In the genomic region with DNA sequence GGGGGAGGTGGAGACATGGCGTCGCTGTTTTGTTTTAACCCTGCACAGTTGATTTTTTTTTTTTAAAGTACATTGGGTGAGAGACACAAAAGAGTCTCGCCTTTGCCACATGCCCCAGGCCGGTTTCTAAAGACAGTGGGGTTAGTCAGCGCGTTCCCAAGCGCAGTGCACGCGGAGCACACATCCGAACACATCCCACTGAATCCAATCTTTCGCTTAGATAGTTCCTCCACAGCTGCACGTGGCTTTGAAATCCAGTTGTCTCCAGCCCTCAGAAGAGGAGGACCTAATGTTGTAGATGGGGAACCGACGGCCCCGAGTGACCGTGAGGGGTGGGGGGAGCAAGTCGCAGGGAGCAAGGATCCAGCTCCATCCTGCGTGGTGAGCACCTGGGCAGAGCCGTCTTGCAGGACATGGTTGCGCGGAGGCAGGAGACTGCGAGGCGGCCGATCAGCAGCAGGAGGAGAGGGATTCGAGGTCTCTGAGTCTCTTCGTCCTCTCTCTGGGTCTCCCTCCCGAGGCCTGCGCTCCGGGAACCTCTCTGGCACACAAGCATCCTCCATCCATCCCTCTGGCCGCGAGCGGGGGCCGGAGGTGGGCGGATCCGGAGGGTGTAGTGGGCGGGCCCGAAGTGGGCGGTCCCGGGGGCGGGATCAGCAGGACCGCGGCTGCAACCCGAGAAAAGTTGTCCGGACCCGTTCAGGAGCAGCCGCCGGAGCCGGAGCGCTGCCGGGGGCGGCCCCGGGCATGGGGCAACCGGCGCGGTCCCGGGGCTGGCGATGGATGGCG, we compare ENCODE assay signal across 8 mouse cellular contexts. TPM values are rescaled to one million over a fixed set of nuclear protein-coding genes. Genes with fewer than 3 reads are reported as not detected.
DNase-seq lines count a peak whose midpoint lies in the region; ATAC-seq lines count a peak whose summit lies in the region.

A gene (plus strand): TSS at position 673 of the 789 bp plus-strand sequence.

- intact Hi-C loops in heart, postnatal 36 days (cut with DNase I) = no loop called here

- H3K9me3 ChIP-seq in lung, embryonic 16.5 days (ENCODE audit: control insufficient read depth, low read length) = no peaks in the 10 kb centered on the region; the same call in 1 of the 2 replicates

- WGBS in lung, embryonic 16.5 days = under 1% methylated on average over 56 of the region's 58 CpGs

- H3K36me3 ChIP-seq in lung, embryonic 16.5 days (ENCODE audit: control insufficient read depth, insufficient read depth, low read length) = no peaks in the 10 kb centered on the region

- H3K27me3 ChIP-seq in lung, embryonic 16.5 days (ENCODE audit: control insufficient read depth, insufficient read depth, low read depth, low read length) = peaks cover 9% of the 10 kb centered on the region

- ATAC-seq in lung, embryonic 16.5 days (ENCODE audit: low read depth) = peak; percentile 97

- peak within 1 kb of the TSS; percentile 17; the same call in 1 of the 2 replicates for H3K27ac ChIP-seq in lung, embryonic 16.5 days (ENCODE audit: low read length)

- peaks cover 16% of the 10 kb centered on the region for H3K4me1 ChIP-seq in lung, embryonic 16.5 days (replicated peaks; ENCODE audit: control insufficient read depth, insufficient read depth, low read length)

- H3K9ac ChIP-seq in lung, embryonic 16.5 days (ENCODE audit: low read length) = peak within 1 kb of the TSS; percentile 75

- peak within 1 kb of the TSS; percentile 94 for H3K4me2 ChIP-seq in lung, embryonic 16.5 days (ENCODE audit: low read depth, low read length)

- DNase-seq in adrenal gland, adult (ENCODE audit: inconsistent age in 2 of 2, low spot score in 1 of 2) = peak; percentile 76 to 91
- peak; percentile 85 to 91 for DNase-seq in cerebellum, postnatal 10 days
- DNase-seq in frontal cortex, postnatal 10 days (ENCODE audit: low spot score in 2 of 2) = peak; percentile 38 to 58
- peak; percentile 52 to 63 for DNase-seq in heart, postnatal 36 days
- DNase-seq in layer of hippocampus, postnatal 10 days (ENCODE audit: low spot score in 2 of 2) = peak; percentile 60 to 77
- DNase-seq in retina, postnatal 1 day = peak; percentile 88
- no peak for DNase-seq in B cell, adult 2 months

- H3K4me3 ChIP-seq in lung, embryonic 16.5 days (ENCODE audit: low read length) = peak within 1 kb of the TSS; percentile 83

RNA-seq across cellular contexts. Expression of the gene that starts here (rescaled TPM):
- under 1 TPM; 0.11 TPM for total RNA-seq in heart, postnatal 36 days (2021)
- total RNA-seq in layer of hippocampus, postnatal 10 days (2021) = 1 to 10 TPM; 7.1 to 7.5 TPM
- 13.1 and 14.2 TPM in 2 replicates for polyA plus RNA-seq in lung, embryonic 16.5 days (2015; fragmentation: Nextera tagmentation; extraction: Ambion mirVana)

Comparison
In these comparisons a context has a peak if more than half of its experiments do, and no peak if none do; other contexts are left out.
1. RNA of the gene that starts here (total RNA-seq): 7.1 to 7.5 TPM in layer of hippocampus, postnatal 10 days; 0.11 TPM in heart, postnatal 36 days; every median in the first group is over 4 times any median in the second.
2. Peak in DNase-seq in heart, postnatal 36 days; RNA of the gene not detected or under 1 TPM.
3. DNase-seq: peak in adrenal gland, adult (2 of 2), cerebellum, postnatal 10 days (2 of 2), frontal cortex, postnatal 10 days (2 of 2), layer of hippocampus, postnatal 10 days (2 of 2) and retina, postnatal 1 day (single experiment); none in B cell, adult 2 months (0 of 2).